Mouse (Mus musculus): ENCODE results near the gene Mtch2. TPM values are rescaled to one million over a fixed set of nuclear protein-coding genes. Genes with fewer than 3 reads are reported as not detected.
"Not testable (repeated sequence)": the region's sequence is repeated elsewhere in the genome, so short reads cannot be mapped to it uniquely, and the experiment has no call there.

The Mtch2 gene
- polyA plus RNA-seq, 1 experiment from 2014 or later, result 234 TPM

GRCm38 (mm10) chr2:90886436-90886835 lies 39.5 kb downstream of the Mtch2 start:
- peaks cover 31% of the 10 kb centered on the region for H3K4me1 ChIP-seq (replicated peaks)
- peak overlapping the region; percentile 98 for H3K4me2 ChIP-seq
- H3K9ac ChIP-seq, result peak overlapping the region; percentile 70; the same call in 1 of the 2 replicates
- no peaks in the 10 kb centered on the region for H3K36me3 ChIP-seq
- ATAC-seq (replicated peaks; ENCODE audit: insufficient number of reproducible peaks, insufficient read depth, low FRiP score, low read depth), result no peak
- H3K9me3 ChIP-seq (replicated peaks), result no peaks in the 10 kb centered on the region
- peak overlapping the region; percentile 60; the same call in 1 of the 2 replicates for H3K4me3 ChIP-seq
- peaks cover 46% of the 10 kb centered on the region for H3K27me3 ChIP-seq
- 50% methylated on average over 6 of the region's 6 CpGs for WGBS
- no peak overlapping the region for H3K27ac ChIP-seq

GRCm38 (mm10) chr2:90887627-90888026 lies 40.7 kb downstream of the Mtch2 start:
- peaks cover 31% of the 10 kb centered on the region for H3K4me1 ChIP-seq (replicated peaks)
- no peak overlapping the region for H3K27ac ChIP-seq
- H3K9me3 ChIP-seq (replicated peaks), result no peaks in the 10 kb centered on the region
- H3K4me2 ChIP-seq, result no peak overlapping the region
- no peaks in the 10 kb centered on the region for H3K36me3 ChIP-seq
- H3K4me3 ChIP-seq, result no peak overlapping the region
- H3K27me3 ChIP-seq, result peaks cover 46% of the 10 kb centered on the region
- no peak overlapping the region for H3K9ac ChIP-seq
- WGBS, result 43% methylated on average over 5 of the region's 5 CpGs
- ATAC-seq (replicated peaks; ENCODE audit: insufficient number of reproducible peaks, insufficient read depth, low FRiP score, low read depth), result no peak

- ATAC-seq (replicated peaks; ENCODE audit: insufficient number of reproducible peaks, insufficient read depth, low FRiP score, low read depth), result peak; percentile 67
- 4% methylated on average over 122 of the region's 133 CpGs for WGBS
- Histone ChIP-seq H3K4me1 (replicated peaks) (peaks cover 35% of the 10 kb centered on the region), H3K27me3 (peaks cover 40% of the 10 kb centered on the region), H3K4me2 (peak overlapping the region; percentile 91), H3K27ac (peak overlapping the region; percentile 45), H3K4me3 (peak overlapping the region; percentile 60), H3K9ac (peak overlapping the region; percentile 54), H3K9me3 (replicated peaks) (no peaks in the 10 kb centered on the region), H3K36me3 (peaks cover 6% of the 10 kb centered on the region)
These were observed 42.9 kb downstream of the Mtch2 start for GRCm38 (mm10) chr2:90889550-90890548.

GRCm38 (mm10) chr2:90893673-90894298 lies 46.8 kb downstream of the Mtch2 start:
- no peak overlapping the region for H3K4me3 ChIP-seq
- no peak for ATAC-seq (replicated peaks; ENCODE audit: insufficient number of reproducible peaks, insufficient read depth, low FRiP score, low read depth)

GRCm38 (mm10) chr2:90894299-90894677 lies 47.3 kb downstream of the Mtch2 start:
- H3K9me3 ChIP-seq (replicated peaks); H3K9ac ChIP-seq; H3K27ac ChIP-seq; H3K4me2 ChIP-seq; H3K27me3 ChIP-seq; ATAC-seq (replicated peaks; ENCODE audit: insufficient number of reproducible peaks, insufficient read depth, low FRiP score, low read depth); H3K4me3 ChIP-seq: not testable (repeated sequence)
- peaks cover 51% of the 10 kb centered on the region for H3K36me3 ChIP-seq
- 85% methylated on average over 3 of the region's 3 CpGs for WGBS
- peaks cover 13% of the 10 kb centered on the region for H3K4me1 ChIP-seq (replicated peaks)

More at GRCm38 (mm10) chr2:90893673-90894298, 46.8 kb downstream of the Mtch2 start:
- Histone ChIP-seq H3K27me3 (peaks cover 9% of the 10 kb centered on the region), H3K9me3 (replicated peaks) (no peaks in the 10 kb centered on the region), H3K36me3 (peaks cover 46% of the 10 kb centered on the region), H3K9ac (no peak overlapping the region), H3K4me2 (no peak overlapping the region), H3K4me1 (replicated peaks) (peaks cover 16% of the 10 kb centered on the region), H3K27ac (no peak overlapping the region; the same call in 1 of the 2 replicates)
- WGBS, result 62% methylated on average over 6 of the region's 6 CpGs

GRCm38 (mm10) chr2:90903398-90903797 lies 56.4 kb downstream of the Mtch2 start:
- no peak for ATAC-seq (replicated peaks; ENCODE audit: insufficient number of reproducible peaks, insufficient read depth, low FRiP score, low read depth)
- peak overlapping the region; percentile 85 for H3K9ac ChIP-seq
- H3K4me1 ChIP-seq (replicated peaks), result peaks cover 26% of the 10 kb centered on the region
- peaks cover 44% of the 10 kb centered on the region for H3K36me3 ChIP-seq
- peak overlapping the region; percentile 83 for H3K4me3 ChIP-seq
- H3K27me3 ChIP-seq, result no peaks in the 10 kb centered on the region
- H3K4me2 ChIP-seq, result peak overlapping the region; percentile 73
- peak overlapping the region; percentile 93 for H3K27ac ChIP-seq
- H3K9me3 ChIP-seq (replicated peaks), result no peaks in the 10 kb centered on the region
- 74% methylated on average over 2 of the region's 2 CpGs for WGBS

GRCm38 (mm10) chr2:90904076-90904855 lies 57.3 kb downstream of the Mtch2 start, which contains the start of the genes Kbtbd4 and Ndufs3:
Gene Kbtbd4, plus strand, starts transcription at chr2:90904740.
Gene Ndufs3, minus strand, starts transcription at chr2:90904827.
- peak; percentile 89 for ATAC-seq (replicated peaks; ENCODE audit: insufficient number of reproducible peaks, insufficient read depth, low FRiP score, low read depth)
- Histone ChIP-seq H3K36me3 (peaks cover 44% of the 10 kb centered on the region), H3K27me3 (no peaks in the 10 kb centered on the region), H3K9me3 (replicated peaks) (no peaks in the 10 kb centered on the region), H3K4me2 (peak within 1 kb of the TSS; percentile 73), H3K4me3 (peak within 1 kb of the TSS; percentile 83), H3K4me1 (replicated peaks) (peaks cover 30% of the 10 kb centered on the region), H3K27ac (peak within 1 kb of the TSS; percentile 93), H3K9ac (peak within 1 kb of the TSS; percentile 85)
- under 1% methylated on average over 43 of the region's 43 CpGs for WGBS

- 0% methylated on average over 21 of the region's 21 CpGs for WGBS
- peak; percentile 15; the same call in 1 of the 2 replicates for ATAC-seq (replicated peaks; ENCODE audit: insufficient number of reproducible peaks, insufficient read depth, low FRiP score, low read depth)
- H3K4me3 ChIP-seq, result peak overlapping the region; percentile 83
- peaks cover 35% of the 10 kb centered on the region for H3K4me1 ChIP-seq (replicated peaks)
- H3K4me2 ChIP-seq, result peak overlapping the region; percentile 73
- H3K27ac ChIP-seq, result peak overlapping the region; percentile 93
- H3K27me3 ChIP-seq, result no peaks in the 10 kb centered on the region
- H3K36me3 ChIP-seq, result peaks cover 45% of the 10 kb centered on the region
- H3K9me3 ChIP-seq (replicated peaks), result no peaks in the 10 kb centered on the region
- peak overlapping the region; percentile 85 for H3K9ac ChIP-seq
These were observed 57.9 kb downstream of the Mtch2 start for GRCm38 (mm10) chr2:90904856-90905224.

GRCm38 (mm10) chr2:90906721-90907120 lies 59.8 kb downstream of the Mtch2 start:
- no peak overlapping the region for H3K4me3 ChIP-seq
- peaks cover 37% of the 10 kb centered on the region for H3K4me1 ChIP-seq (replicated peaks)
- no peak overlapping the region for H3K9ac ChIP-seq
- ATAC-seq (replicated peaks; ENCODE audit: insufficient number of reproducible peaks, insufficient read depth, low FRiP score, low read depth), result no peak
- no peak overlapping the region for H3K4me2 ChIP-seq
- peaks cover 49% of the 10 kb centered on the region for H3K36me3 ChIP-seq
- H3K27me3 ChIP-seq, result no peaks in the 10 kb centered on the region
- no peak overlapping the region for H3K27ac ChIP-seq
- 88% methylated on average over 2 of the region's 2 CpGs for WGBS
- no peaks in the 10 kb centered on the region for H3K9me3 ChIP-seq (replicated peaks)

GRCm38 (mm10) chr2:90910861-90911260 lies 63.9 kb downstream of the Mtch2 start:
- Histone ChIP-seq H3K4me3 (no peak overlapping the region), H3K36me3 (peaks cover 57% of the 10 kb centered on the region), H3K4me2 (no peak overlapping the region), H3K9me3 (replicated peaks) (no peaks in the 10 kb centered on the region), H3K4me1 (replicated peaks) (peaks cover 36% of the 10 kb centered on the region), H3K9ac (no peak overlapping the region), H3K27ac (no peak overlapping the region), H3K27me3 (no peaks in the 10 kb centered on the region)
- 70% methylated on average over 1 of the region's 1 CpGs for WGBS
- ATAC-seq (replicated peaks; ENCODE audit: insufficient number of reproducible peaks, insufficient read depth, low FRiP score, low read depth), result no peak
